ENCODE assay signal across 8 mouse cellular contexts in the genomic region with DNA sequence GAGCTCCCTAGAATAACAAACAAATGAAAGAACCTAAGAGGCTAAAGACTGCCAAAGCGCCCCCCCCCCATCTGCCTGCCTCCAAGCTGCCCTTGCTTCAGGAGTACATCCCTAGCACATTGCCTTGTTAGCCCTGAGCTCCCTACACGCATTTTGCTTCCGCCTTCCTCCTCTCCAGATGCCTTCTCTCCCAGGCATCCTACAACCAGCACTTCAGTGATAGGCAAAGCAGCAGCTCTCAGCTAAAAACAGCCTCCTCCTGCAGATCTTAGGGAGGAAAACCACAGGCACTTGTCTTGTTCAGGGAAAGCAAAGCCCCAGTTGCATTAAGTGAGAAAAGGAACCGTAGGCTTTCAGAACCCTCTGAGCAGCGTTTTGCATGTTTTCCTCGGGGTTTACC. TPM values are rescaled to one million over a fixed set of nuclear protein-coding genes. Genes with fewer than 3 reads are reported as not detected.
A peak's percentile ranks its signal among the peaks of the same experiment; 100 is the strongest.
DNase-seq lines count a peak whose midpoint lies in the region; ATAC-seq lines count a peak whose summit lies in the region.

No protein-coding gene starts in this region.

- no peaks in the 10 kb centered on the region for H3K4me1 ChIP-seq in kidney, embryonic 14.5 days (ENCODE audit: control insufficient read depth, insufficient read depth, low read length)
- H3K4me1 ChIP-seq in embryonic facial prominence, embryonic 13.5 days: 0 out of 2 replicates have a peak, but pooled peaks cover 7% of the 10 kb centered on the region
- H3K4me1 ChIP-seq in hindbrain, embryonic 14.5 days (replicated peaks; ENCODE audit: control insufficient read depth, insufficient read depth, low read length): peaks cover 10% of the 10 kb centered on the region
- H3K4me1 ChIP-seq in neural tube, embryonic 14.5 days (ENCODE audit: control insufficient read depth, insufficient read depth, low read length): peaks cover 9% of the 10 kb centered on the region; the same call in 1 of the 2 replicates

- intact Hi-C loops in left cerebral cortex, postnatal 10 days (cut with DNase I): loop anchor here (2.0 to 10.0 kb wide), 3 partner anchors 263 to 409 kb away; no protein-coding TSS in a partner anchor

- no peak for DNase-seq in kidney, adult 9 months
- peak; percentile 33 for DNase-seq in hindbrain, embryonic 14.5 days (ENCODE audit: low spot score)
- DNase-seq in left cerebral cortex, postnatal 10 days (ENCODE audit: extremely low spot score in 1 of 2, low spot score in 2 of 2): peak; percentile 37 to 59
- no peak for DNase-seq in urinary bladder, postnatal 36 days (ENCODE audit: low spot score in 2 of 2)
- DNase-seq in spleen, postnatal 14 days (ENCODE audit: low spot score in 2 of 2): no peak

- no peak overlapping the region for H3K4me3 ChIP-seq in kidney, embryonic 14.5 days (ENCODE audit: low read length)
- H3K4me3 ChIP-seq in embryonic facial prominence, embryonic 13.5 days: no peak overlapping the region
- H3K4me3 ChIP-seq in hindbrain, embryonic 14.5 days (replicated peaks; ENCODE audit: low read length): no peak overlapping the region
- H3K4me3 ChIP-seq in neural tube, embryonic 14.5 days (ENCODE audit: low read depth, low read length): no peak overlapping the region

- no peaks in the 10 kb centered on the region for H3K36me3 ChIP-seq in kidney, embryonic 14.5 days (ENCODE audit: control insufficient read depth, insufficient read depth, low read length)
- no peaks in the 10 kb centered on the region for H3K36me3 ChIP-seq in embryonic facial prominence, embryonic 13.5 days
- H3K36me3 ChIP-seq in hindbrain, embryonic 14.5 days (replicated peaks; ENCODE audit: control insufficient read depth, insufficient read depth): no peaks in the 10 kb centered on the region
- H3K36me3 ChIP-seq in neural tube, embryonic 14.5 days (ENCODE audit: control insufficient read depth, insufficient read depth, low read length): no peaks in the 10 kb centered on the region

- ATAC-seq in kidney, embryonic 14.5 days (ENCODE audit: low FRiP score, low TSS enrichment): peak; percentile 48; the same call in 1 of the 2 replicates
- ATAC-seq in embryonic facial prominence, embryonic 13.5 days (ENCODE audit: insufficient number of reproducible peaks, insufficient read depth, low FRiP score, low TSS enrichment, low read depth): peak; percentile 20; the same call in 1 of the 2 replicates
- ATAC-seq in hindbrain, embryonic 14.5 days (ENCODE audit: low FRiP score): peak; percentile 74
- ATAC-seq in neural tube, embryonic 14.5 days (ENCODE audit: low read depth): peak; percentile 67

- H3K9me3 ChIP-seq in kidney, embryonic 14.5 days (ENCODE audit: control insufficient read depth, low read length): no peaks in the 10 kb centered on the region
- H3K9me3 ChIP-seq in embryonic facial prominence, embryonic 13.5 days: no peaks in the 10 kb centered on the region
- no peaks in the 10 kb centered on the region for H3K9me3 ChIP-seq in hindbrain, embryonic 14.5 days (ENCODE audit: control insufficient read depth, low read length)
- H3K9me3 ChIP-seq in neural tube, embryonic 14.5 days (ENCODE audit: control insufficient read depth, low read length): no peaks in the 10 kb centered on the region

- H3K9ac ChIP-seq in kidney, embryonic 14.5 days (ENCODE audit: low read depth, low read length): peak overlapping the region; percentile 40; the same call in 1 of the 2 replicates
- H3K9ac ChIP-seq in embryonic facial prominence, embryonic 13.5 days: no peak overlapping the region
- H3K9ac ChIP-seq in hindbrain, embryonic 14.5 days: peak overlapping the region; percentile 32; the same call in 1 of the 2 replicates
- peak overlapping the region; percentile 39; the same call in 1 of the 2 replicates for H3K9ac ChIP-seq in neural tube, embryonic 14.5 days (replicated peaks; ENCODE audit: low read depth, low read length)

- no peak overlapping the region; the same call in 1 of the 2 replicates for H3K4me2 ChIP-seq in kidney, embryonic 14.5 days (replicated peaks; ENCODE audit: low read depth, low read length)
- H3K4me2 ChIP-seq in embryonic facial prominence, embryonic 13.5 days: peak overlapping the region; percentile 55
- peak overlapping the region; percentile 44 for H3K4me2 ChIP-seq in hindbrain, embryonic 14.5 days (replicated peaks)
- peak overlapping the region; percentile 49; the same call in 1 of the 2 replicates for H3K4me2 ChIP-seq in neural tube, embryonic 14.5 days (ENCODE audit: low read depth, low read length)

- H3K27ac ChIP-seq in kidney, embryonic 14.5 days (ENCODE audit: low read depth, low read length): no peak overlapping the region
- no peak overlapping the region for H3K27ac ChIP-seq in embryonic facial prominence, embryonic 13.5 days
- H3K27ac ChIP-seq in hindbrain, embryonic 14.5 days: peak overlapping the region; percentile 72; the same call in 1 of the 2 replicates
- H3K27ac ChIP-seq in neural tube, embryonic 14.5 days (ENCODE audit: low read depth, low read length): peak overlapping the region; percentile 76

- 31% methylated on average over 6 of the region's 6 CpGs for WGBS in kidney, embryonic 14.5 days
- WGBS in embryonic facial prominence, embryonic 13.5 days: 27% methylated on average over 6 of the region's 6 CpGs
- 32% methylated on average over 6 of the region's 6 CpGs for WGBS in hindbrain, embryonic 14.5 days
- 22% methylated on average over 6 of the region's 6 CpGs for WGBS in neural tube, embryonic 14.5 days

- no peaks in the 10 kb centered on the region for H3K27me3 ChIP-seq in kidney, embryonic 14.5 days (ENCODE audit: control insufficient read depth, insufficient read depth, low read length)
- H3K27me3 ChIP-seq in embryonic facial prominence, embryonic 13.5 days: 0 out of 2 replicates have a peak, but pooled peaks cover 4% of the 10 kb centered on the region
- H3K27me3 ChIP-seq in hindbrain, embryonic 14.5 days (ENCODE audit: control insufficient read depth, insufficient read depth, low read length): no peaks in the 10 kb centered on the region
- no peaks in the 10 kb centered on the region for H3K27me3 ChIP-seq in neural tube, embryonic 14.5 days (ENCODE audit: control insufficient read depth, insufficient read depth, low read length)

RNA-seq across cellular contexts. Expression of a gene that starts 45.4 kb away (rescaled TPM):
- 14.9 and 20.8 TPM in 2 replicates for polyA plus RNA-seq in kidney, embryonic 14.5 days (2014; fragmentation: Nextera tagmentation; extraction: Ambion mirVana)
- polyA plus RNA-seq in embryonic facial prominence, embryonic 13.5 days (2015; fragmentation: Nextera tagmentation; extraction: Ambion mirVana): 13.8 and 15.0 TPM in 2 replicates
- polyA plus RNA-seq in hindbrain, embryonic 14.5 days (2014; fragmentation: Nextera tagmentation; extraction: Ambion mirVana): 8.8 and 9.1 TPM in 2 replicates
- total RNA-seq in left cerebral cortex, postnatal 10 days (2021): 1 to 10 TPM; 5.8 to 7.8 TPM
- 9.4 and 12.0 TPM in 2 replicates for polyA plus RNA-seq in neural tube, embryonic 14.5 days (2014; fragmentation: Nextera tagmentation; extraction: Ambion mirVana)

Comparison
In these comparisons a context has a peak if more than half of its experiments do, and no peak if none do; other contexts are left out.
1. ATAC-seq: peak in every context shown above with its lines; median percentile 74 in hindbrain, embryonic 14.5 days; 67 in neural tube, embryonic 14.5 days; 48 in kidney, embryonic 14.5 days; 20 in embryonic facial prominence, embryonic 13.5 days.
2. H3K27ac ChIP-seq: peak in hindbrain, embryonic 14.5 days (single experiment) and neural tube, embryonic 14.5 days (single experiment); none in kidney, embryonic 14.5 days (single experiment) and embryonic facial prominence, embryonic 13.5 days (single experiment).
3. DNase-seq: peak in hindbrain, embryonic 14.5 days (single experiment) and left cerebral cortex, postnatal 10 days (2 of 2); none in kidney, adult 9 months (single experiment), urinary bladder, postnatal 36 days (0 of 2) and spleen, postnatal 14 days (0 of 2).